Mouse (Mus musculus) right cerebral cortex, postnatal 14 days (tissue): Measurements from ENCODE around the gene Acvr1c.

Experiments used
- DNase-seq: peaks from one replicate; pipeline ENCODE4 v3.0.0; 2022

Gene Acvr1c

GRCm38 (mm10) chr2:58282259-58282910 is 75.3 kb downstream of the Acvr1c start:
- peak; percentile 39 for DNase-seq

- no peak for DNase-seq
Measured at GRCm38 (mm10) chr2:58281046-58281445, 76.6 kb downstream of the Acvr1c start.

GRCm38 (mm10) chr2:58279163-58279562 is 78.5 kb downstream of the Acvr1c start:
- DNase-seq, result no peak

- no peak for DNase-seq
Measured at GRCm38 (mm10) chr2:58276454-58276853, 81.2 kb downstream of the Acvr1c start.

- no peak for DNase-seq
Measured at GRCm38 (mm10) chr2:58240639-58241038, 117.1 kb downstream of the Acvr1c start.

GRCm38 (mm10) chr2:58237487-58237886 is 120.2 kb downstream of the Acvr1c start:
- no peak for DNase-seq
